Mouse (Mus musculus): ENCODE measurements at regions not wholly inside any gene's neighbourhood (a gene's known extent, or its start where the extent isn't known, plus 50 kb on each side); places are given as distances from the start of the nearest gene placed in this dataset.
A peak's percentile ranks its signal among the peaks of the same experiment; 100 is the strongest.

- no peak for DNase-seq (ENCODE audit: low read depth)
Measured at GRCm38 (mm10) chr17:15311822-15312221, 64.8 kb downstream of the Dll1 start.

- no peak for DNase-seq (ENCODE audit: low read depth)
Measured at GRCm38 (mm10) chr17:15310465-15310864, 66.2 kb downstream of the Dll1 start.

- no peak for DNase-seq (ENCODE audit: low read depth)
Measured at GRCm38 (mm10) chr17:15302110-15302509, 74.6 kb downstream of the Dll1 start.

- peak; percentile 46 for DNase-seq (ENCODE audit: low read depth)
Measured at GRCm38 (mm10) chr17:15299743-15300371, 76.8 kb downstream of the Dll1 start.

- no peak for DNase-seq (ENCODE audit: low read depth)
Measured at GRCm38 (mm10) chr17:15294165-15294585, 82.5 kb downstream of the Dll1 start.

- DNase-seq (ENCODE audit: low read depth) = no peak
Measured at GRCm38 (mm10) chr17:15292490-15293070, 84.1 kb downstream of the Dll1 start.

GRCm38 (mm10) chr17:15291626-15292025, 85.0 kb downstream of the Dll1 start:
- DNase-seq (ENCODE audit: low read depth) = no peak

- no peak for DNase-seq (ENCODE audit: low read depth)
Measured at GRCm38 (mm10) chr17:15290326-15290725, 86.3 kb downstream of the Dll1 start.

GRCm38 (mm10) chr17:15289062-15289461, 87.6 kb downstream of the Dll1 start:
- no peak for DNase-seq (ENCODE audit: low read depth)

GRCm38 (mm10) chr17:15288640-15289039, 88.0 kb downstream of the Dll1 start:
- no peak for DNase-seq (ENCODE audit: low read depth)

- no peak for DNase-seq (ENCODE audit: low read depth)
Measured at GRCm38 (mm10) chr17:15286596-15286995, 90.1 kb downstream of the Dll1 start.

GRCm38 (mm10) chr17:15285399-15286043, 91.2 kb downstream of the Dll1 start:
- DNase-seq (ENCODE audit: low read depth) = peak; percentile 51

- no peak for DNase-seq (ENCODE audit: low read depth)
Measured at GRCm38 (mm10) chr17:15269905-15270304, 106.8 kb downstream of the Dll1 start.

GRCm38 (mm10) chr17:15269056-15269612, 107.5 kb downstream of the Dll1 start:
- DNase-seq (ENCODE audit: low read depth) = peak; percentile 69

GRCm38 (mm10) chr17:15267721-15268120, 109.0 kb downstream of the Dll1 start:
- DNase-seq (ENCODE audit: low read depth) = no peak

GRCm38 (mm10) chr17:15259427-15260101, 117.1 kb downstream of the Dll1 start:
- DNase-seq (ENCODE audit: low read depth) = no peak

- DNase-seq (ENCODE audit: low read depth) = peak; percentile 5
Measured at GRCm38 (mm10) chr17:15255874-15256273, 120.8 kb downstream of the Dll1 start.

GRCm38 (mm10) chr17:15253785-15254184, 122.9 kb downstream of the Dll1 start:
- no peak for DNase-seq (ENCODE audit: low read depth)

GRCm38 (mm10) chr17:15253271-15253670, 123.4 kb downstream of the Dll1 start:
- DNase-seq (ENCODE audit: low read depth) = no peak

GRCm38 (mm10) chr17:15252187-15252586, 124.5 kb downstream of the Dll1 start:
- DNase-seq (ENCODE audit: low read depth) = no peak

- DNase-seq (ENCODE audit: low read depth) = no peak
Measured at GRCm38 (mm10) chr17:15251641-15252040, 125.0 kb downstream of the Dll1 start.

- DNase-seq (ENCODE audit: low read depth) = no peak
Measured at GRCm38 (mm10) chr17:15248417-15248791, 128.3 kb downstream of the Dll1 start.
